In genomic region chr2:14073362-14074220, GRCm38 (mm10) we compare ENCODE assay signal across 8 mouse cellular contexts. TPM values are rescaled to one million over a fixed set of nuclear protein-coding genes. Genes with fewer than 3 reads are reported as not detected.
DNase-seq lines count a peak whose midpoint lies in the region; ATAC-seq lines count a peak whose summit lies in the region.

TSS of gene Stam (plus strand) at chr2:14074098.

- peaks cover 21% of the 10 kb centered on the region for H3K4me1 ChIP-seq in forebrain, embryonic 14.5 days (ENCODE audit: control insufficient read depth, insufficient read depth, low read length)
- peaks cover 23% of the 10 kb centered on the region for H3K4me1 ChIP-seq in neural tube, embryonic 15.5 days

- H3K9me3 ChIP-seq in forebrain, embryonic 14.5 days (replicated peaks; ENCODE audit: control insufficient read depth, low read length) = no peaks in the 10 kb centered on the region
- H3K9me3 ChIP-seq in neural tube, embryonic 15.5 days (replicated peaks) = no peaks in the 10 kb centered on the region

- H3K9ac ChIP-seq in forebrain, embryonic 14.5 days (ENCODE audit: low read length) = peak within 1 kb of the TSS; percentile 90
- H3K9ac ChIP-seq in neural tube, embryonic 15.5 days (replicated peaks) = peak within 1 kb of the TSS; percentile 94

- DNase-seq in ES-CJ7 (ENCODE audit: low read depth, low spot score) = peak; percentile 89
- peak; percentile 84 for DNase-seq in cerebellum, adult 11 months
- DNase-seq in forebrain, embryonic 14.5 days (ENCODE audit: low spot score) = peak; percentile 94
- peak; percentile 92 for DNase-seq in heart, postnatal 14 days
- DNase-seq in layer of hippocampus, adult 11-12 months (ENCODE audit: low spot score) = peak; percentile 88
- peak; percentile 91 to 93 for DNase-seq in lung, adult 18-20 months
- peak; percentile 90 for DNase-seq in testis, postnatal 14 days (ENCODE audit: low spot score)

- ATAC-seq in forebrain, embryonic 14.5 days = peak; percentile 98
- peak; percentile 97 for ATAC-seq in neural tube, embryonic 15.5 days (ENCODE audit: low FRiP score)

- H3K27ac ChIP-seq in forebrain, embryonic 14.5 days (ENCODE audit: low read depth, low read length) = peak within 1 kb of the TSS; percentile 92
- peak within 1 kb of the TSS; percentile 100 for H3K27ac ChIP-seq in neural tube, embryonic 15.5 days (replicated peaks)

- no peaks in the 10 kb centered on the region for H3K36me3 ChIP-seq in forebrain, embryonic 14.5 days (ENCODE audit: control insufficient read depth, insufficient read depth, low read length)
- H3K36me3 ChIP-seq in neural tube, embryonic 15.5 days = no peaks in the 10 kb centered on the region

- H3K4me2 ChIP-seq in forebrain, embryonic 14.5 days (ENCODE audit: low read length) = peak within 1 kb of the TSS; percentile 52
- H3K4me2 ChIP-seq in neural tube, embryonic 15.5 days = peak within 1 kb of the TSS; percentile 73

- under 1% methylated on average over 46 of the region's 50 CpGs for WGBS in forebrain, embryonic 14.5 days
- WGBS in neural tube, embryonic 15.5 days = under 1% methylated on average over 49 of the region's 50 CpGs

- peak within 1 kb of the TSS; percentile 74 for H3K4me3 ChIP-seq in forebrain, embryonic 14.5 days (ENCODE audit: low read depth, low read length)
- peak within 1 kb of the TSS; percentile 94 for H3K4me3 ChIP-seq in neural tube, embryonic 15.5 days (replicated peaks)

- intact Hi-C loops in heart, postnatal 14 days (cut with DNase I) = loop anchor here (1.0 kb wide), 1 partner anchor 16 kb away; no protein-coding TSS in a partner anchor

- H3K27me3 ChIP-seq in forebrain, embryonic 14.5 days (replicated peaks; ENCODE audit: control insufficient read depth, insufficient read depth, low read length) = no peaks in the 10 kb centered on the region
- no peaks in the 10 kb centered on the region for H3K27me3 ChIP-seq in neural tube, embryonic 15.5 days (replicated peaks)

RNA-seq across cellular contexts. Expression of gene Stam, which starts in this region (rescaled TPM):
- 128 and 139 TPM in 2 replicates for polyA plus RNA-seq in forebrain, embryonic 14.5 days (2014; fragmentation: Nextera tagmentation; extraction: Ambion mirVana)
- total RNA-seq in heart, postnatal 14 days (2021) = 10 to 100 TPM; 29.5 to 30.9 TPM
- polyA plus RNA-seq in neural tube, embryonic 15.5 days (2015; fragmentation: Nextera tagmentation; extraction: Ambion mirVana) = 120 and 128 TPM in 2 replicates

Comparison
In these comparisons a context has a peak if more than half of its experiments do, and no peak if none do; other contexts are left out.
1. Peak in every context shown above with its lines: DNase-seq, ATAC-seq, H3K4me3 ChIP-seq and H3K27ac ChIP-seq.